Mouse (Mus musculus) mouse trophoblast stem cell (cell line): ENCODE results near the gene Tcl1.
"Not testable (repeated sequence)": the region's sequence is repeated elsewhere in the genome, so short reads cannot be mapped to it uniquely, and the experiment has no call there.

Source experiments
- in situ Hi-C, 2 experiments: fragments of 300-500 bp; cut with MseI, MboI; formaldehyde crosslinking; loops; 2 replicates in 1 of 2; 3 replicates in 1 of 2; pipeline ENCODE4 v1.15.1; 2025

Tcl1 gene

GRCm38 (mm10) chr12:105222601-105223319 is at the start of gene Tcl1:
Gene Tcl1, minus strand, starts transcription at chr12:105222793.
- in situ Hi-C loops: no loop called here

- in situ Hi-C loops: no loop called here
These were observed 48.7 kb upstream of the Tcl1 start for GRCm38 (mm10) chr12:105271016-105271965.

GRCm38 (mm10) chr12:105267076-105267475 is 44.5 kb upstream of the Tcl1 start:
- in situ Hi-C loops: no loop called here

GRCm38 (mm10) chr12:105266096-105266495 is 43.5 kb upstream of the Tcl1 start:
- in situ Hi-C loops: no loop called here

- in situ Hi-C loops: no loop called here
These were observed 36.6 kb upstream of the Tcl1 start for GRCm38 (mm10) chr12:105259221-105259620.

GRCm38 (mm10) chr12:105258787-105259186 is 36.2 kb upstream of the Tcl1 start:
- in situ Hi-C loops: no loop called here

- in situ Hi-C loops: no loop called here
These were observed 31.2 kb upstream of the Tcl1 start for GRCm38 (mm10) chr12:105253796-105254195.

- in situ Hi-C loops: no loop called here
These were observed 26.2 kb upstream of the Tcl1 start for GRCm38 (mm10) chr12:105248763-105249233.

GRCm38 (mm10) chr12:105239060-105239459 is 16.5 kb upstream of the Tcl1 start:
- in situ Hi-C loops: no loop called here

- in situ Hi-C loops: no loop called here
These were observed 12.5 kb upstream of the Tcl1 start for GRCm38 (mm10) chr12:105235091-105235490.

- in situ Hi-C loops: no loop called here
These were observed 11.8 kb upstream of the Tcl1 start for GRCm38 (mm10) chr12:105234362-105234761.

GRCm38 (mm10) chr12:105224621-105225320 is 2.2 kb upstream of the Tcl1 start:
- in situ Hi-C loops: no loop called here

GRCm38 (mm10) chr12:105217101-105217760 is 5.4 kb downstream of the Tcl1 start:
- in situ Hi-C loops: no loop called here

- in situ Hi-C loops: no loop called here
These were observed 13.4 kb downstream of the Tcl1 start for GRCm38 (mm10) chr12:105209231-105209630.

GRCm38 (mm10) chr12:105208441-105208840 is 14.2 kb downstream of the Tcl1 start:
- in situ Hi-C loops: no loop called here

- in situ Hi-C loops: no loop called here
These were observed 15.5 kb downstream of the Tcl1 start for GRCm38 (mm10) chr12:105207071-105207470.

GRCm38 (mm10) chr12:105201657-105202056 is 20.9 kb downstream of the Tcl1 start, which contains the start of gene Tcl1b4:
Gene Tcl1b4, plus strand, starts transcription at chr12:105201957.
- in situ Hi-C loops: not testable (repeated sequence)

GRCm38 (mm10) chr12:105199684-105200497 is 22.7 kb downstream of the Tcl1 start:
- in situ Hi-C loops: not testable (repeated sequence)

GRCm38 (mm10) chr12:105190743-105191142 is 31.9 kb downstream of the Tcl1 start, which contains the start of gene Tcl1b3:
Gene Tcl1b3, plus strand, starts transcription at chr12:105191043.
- in situ Hi-C loops: not testable (repeated sequence)

GRCm38 (mm10) chr12:105188980-105189379 is 33.6 kb downstream of the Tcl1 start:
- in situ Hi-C loops: not testable (repeated sequence)
